Mouse (Mus musculus): Measurements from ENCODE around the gene Syce1.
A peak's percentile ranks its signal among the peaks of the same experiment; 100 is the strongest.

Gene Syce1

GRCm38 (mm10) chr7:140787406-140788052, at the start of gene Syce1:
Gene Syce1, minus strand, starts transcription at chr7:140787852.
- no peak for DNase-seq (ENCODE audit: low spot score)

DNA sequence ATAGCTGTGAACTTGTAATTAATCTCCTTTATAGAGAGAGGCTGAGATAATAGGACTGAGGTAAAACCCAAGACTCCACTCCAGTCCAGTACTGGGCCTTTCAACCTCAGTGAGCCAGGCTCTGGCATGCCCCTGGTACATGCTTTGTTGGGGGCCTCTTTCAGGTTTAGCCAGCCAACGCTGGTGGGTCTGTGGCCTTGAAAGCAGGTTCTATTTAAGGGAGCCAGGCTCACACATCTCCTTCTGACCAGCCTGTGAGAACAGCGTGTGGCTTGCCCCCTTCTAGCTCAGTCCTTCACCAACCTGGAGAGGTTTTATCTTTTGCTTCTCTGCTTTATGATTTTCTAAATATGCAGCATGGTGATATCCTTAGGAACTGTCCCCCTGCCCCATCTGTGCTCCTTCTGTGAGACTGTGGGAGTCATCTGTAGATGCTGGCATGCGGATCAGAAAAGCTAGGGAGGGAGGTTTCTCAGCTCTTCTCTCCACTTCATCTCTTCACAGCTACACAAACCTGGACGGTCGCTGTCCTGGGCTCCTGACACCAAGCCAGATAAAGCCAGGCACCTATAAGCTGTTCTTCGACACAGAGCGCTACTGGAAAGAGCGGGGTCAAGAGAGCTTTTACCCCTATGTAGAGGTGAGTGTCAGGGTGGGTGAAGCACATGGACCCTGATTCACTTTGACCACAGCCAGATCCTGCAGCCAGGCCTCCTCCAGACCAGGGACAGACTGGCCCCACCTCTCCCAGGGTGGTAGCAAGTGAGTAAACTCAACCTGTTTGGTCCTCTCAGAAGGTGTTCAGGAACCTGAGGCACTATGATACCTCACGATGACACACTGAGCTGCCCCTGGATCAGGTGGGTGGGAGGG, 48.8 kb upstream of the Syce1 start:
- no peak for DNase-seq (ENCODE audit: low spot score)

DNA sequence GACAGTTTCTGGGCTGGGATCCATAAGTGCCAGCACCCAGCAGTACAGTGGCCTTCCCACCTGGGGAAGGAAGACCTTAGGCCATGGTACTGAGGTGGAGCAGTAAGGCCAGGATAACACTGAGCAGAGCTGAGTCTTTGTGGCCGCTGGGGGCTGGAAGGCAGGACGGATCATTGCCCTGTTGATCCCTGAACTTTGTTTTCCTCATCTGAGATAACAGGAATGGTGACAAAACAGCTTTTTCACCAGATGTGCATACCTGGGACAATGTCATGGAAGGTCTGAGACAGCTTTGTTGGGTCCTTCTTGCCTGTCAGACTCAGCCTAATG, 48.1 kb upstream of the Syce1 start:
- DNase-seq (ENCODE audit: low spot score), result no peak

GRCm38 (mm10) chr7:140834968-140835757, 47.5 kb upstream of the Syce1 start, which contains the start of gene Urah:
Gene Urah, plus strand, starts transcription at chr7:140835018.
- DNase-seq (ENCODE audit: low spot score), result no peak

DNA sequence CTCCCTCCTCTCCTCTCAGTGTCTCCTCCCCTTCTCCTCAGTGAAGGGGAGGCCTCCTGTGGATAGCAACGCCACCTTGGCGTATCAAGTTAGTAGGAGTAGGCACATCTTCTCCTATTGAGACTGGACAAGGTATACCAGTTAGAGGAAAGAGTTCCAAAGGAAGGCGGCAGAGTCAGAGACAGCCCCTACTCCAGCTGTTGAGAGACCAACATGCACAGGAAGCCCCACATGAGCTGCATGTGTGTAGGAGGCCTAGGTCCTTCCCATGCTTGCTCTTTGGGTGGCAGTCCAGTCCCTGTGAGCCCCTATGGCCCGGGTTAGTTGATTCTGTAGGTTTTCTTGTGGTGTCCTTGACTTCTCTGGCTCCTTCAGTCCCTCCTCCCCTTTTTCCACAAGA, 45.7 kb upstream of the Syce1 start:
- no peak for DNase-seq (ENCODE audit: low spot score)

DNA sequence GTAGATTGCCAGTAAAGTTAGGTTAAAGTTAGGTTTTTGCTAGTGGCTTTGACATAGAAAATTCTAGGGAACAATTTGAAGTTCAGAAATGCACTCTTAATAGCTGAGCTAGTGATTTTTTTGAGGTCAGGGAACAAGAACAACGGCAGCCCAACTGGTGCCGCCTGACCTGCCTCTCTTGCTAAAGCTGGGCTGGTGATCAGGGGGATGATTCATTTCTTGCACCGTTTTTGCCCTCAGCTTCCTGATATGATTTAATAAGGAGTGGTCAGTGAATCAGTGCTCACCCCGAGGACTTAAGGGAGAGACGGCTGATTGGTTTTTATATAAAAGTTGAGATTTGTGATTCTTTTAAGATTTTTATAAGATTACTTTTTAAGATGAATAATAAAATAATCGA, 43.8 kb upstream of the Syce1 start:
- no peak for DNase-seq (ENCODE audit: low spot score)

- DNase-seq (ENCODE audit: low spot score), result no peak
Measured at GRCm38 (mm10) chr7:140828171-140828881, 40.7 kb upstream of the Syce1 start.

GRCm38 (mm10) chr7:140822731-140823130, 35.1 kb upstream of the Syce1 start:
- no peak for DNase-seq (ENCODE audit: low spot score)

DNA sequence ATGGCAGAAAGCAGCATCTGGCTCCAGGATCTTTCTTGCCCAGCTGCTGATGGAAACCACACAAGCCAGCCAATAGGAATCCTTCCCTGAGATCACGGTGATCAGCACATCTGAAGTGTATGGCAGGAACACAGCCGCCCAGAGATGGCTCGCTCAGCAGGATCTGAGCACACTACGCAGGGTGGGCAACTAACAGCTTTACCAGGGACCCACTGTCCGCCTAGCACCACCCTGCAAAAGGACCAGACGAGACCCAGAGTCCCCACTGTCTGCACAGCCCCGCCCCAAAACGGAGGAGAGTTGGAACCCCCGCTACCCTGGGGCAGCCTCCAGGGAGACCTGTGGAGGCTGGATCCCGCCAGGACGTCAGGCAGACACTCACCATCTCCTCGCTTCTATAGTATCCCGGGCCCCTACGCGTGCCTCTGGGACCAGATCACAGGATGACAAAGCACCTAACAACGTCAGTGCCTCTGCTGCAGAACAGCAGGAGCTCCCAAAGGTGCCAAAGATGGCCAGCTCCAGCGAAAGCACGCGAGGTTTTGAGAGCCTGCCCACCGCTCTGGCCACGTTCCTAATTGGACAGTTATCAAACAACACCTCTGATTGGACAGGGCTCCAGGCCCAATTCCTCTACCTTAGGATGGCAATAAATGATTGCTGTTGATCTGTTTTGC, 34.1 kb upstream of the Syce1 start, which contains the start of gene Zfp941:
Zfp941 (minus strand) TSS at position 526 of the 677 bp plus-strand sequence.
- DNase-seq (ENCODE audit: low spot score), result no peak

- no peak for DNase-seq (ENCODE audit: low spot score)
Measured at GRCm38 (mm10) chr7:140821305-140821652, 33.6 kb upstream of the Syce1 start.

GRCm38 (mm10) chr7:140820173-140820572, 32.5 kb upstream of the Syce1 start:
- DNase-seq (ENCODE audit: low spot score), result no peak

DNA sequence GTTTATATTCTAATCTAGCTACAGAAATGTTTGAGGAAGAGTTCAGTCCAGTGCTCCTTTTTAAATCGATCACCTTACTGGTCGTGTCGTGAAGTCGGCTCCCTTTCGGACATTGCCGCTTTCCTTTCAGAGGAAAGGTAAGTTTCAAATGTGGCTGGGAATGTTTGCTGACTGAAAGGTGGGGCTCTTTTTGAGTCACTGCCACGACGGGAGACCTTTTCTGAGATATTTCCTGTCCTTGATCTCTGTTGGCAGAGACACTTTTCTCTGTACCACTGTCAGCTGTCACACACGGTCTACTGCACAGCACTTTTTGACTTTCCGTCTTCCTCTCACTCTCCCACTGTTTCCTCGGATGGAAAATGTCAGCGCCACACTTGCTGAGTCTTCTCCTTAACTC, 25.2 kb upstream of the Syce1 start:
- DNase-seq (ENCODE audit: low spot score), result no peak

- no peak for DNase-seq (ENCODE audit: low spot score)
Measured at GRCm38 (mm10) chr7:140811714-140812113, 24.1 kb upstream of the Syce1 start.

GRCm38 (mm10) chr7:140810496-140810895, 22.8 kb upstream of the Syce1 start:
- DNase-seq (ENCODE audit: low spot score), result no peak

DNA sequence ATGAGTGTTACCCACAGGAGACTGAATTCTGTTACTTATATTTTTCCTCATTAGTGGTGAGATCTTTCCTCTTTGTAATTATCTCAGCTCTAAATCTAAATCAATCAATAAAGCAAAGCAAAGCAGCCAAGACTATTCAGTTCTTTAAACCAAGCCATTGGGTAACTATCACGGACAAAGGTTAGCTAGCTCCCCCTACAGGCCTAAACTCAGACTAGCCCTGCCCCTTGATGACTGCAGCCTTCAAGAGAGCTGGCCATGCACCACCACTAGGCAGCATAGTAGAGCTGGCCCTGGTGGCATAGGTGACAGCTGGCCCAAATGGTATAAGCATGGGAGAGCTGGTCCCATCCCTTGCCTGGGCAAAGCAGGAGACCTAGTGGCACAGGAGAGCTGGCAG, 18.1 kb upstream of the Syce1 start:
- DNase-seq (ENCODE audit: low spot score), result peak; percentile 33

- no peak for DNase-seq (ENCODE audit: low spot score)
Measured at GRCm38 (mm10) chr7:140802629-140803028, 15.0 kb upstream of the Syce1 start.

DNA sequence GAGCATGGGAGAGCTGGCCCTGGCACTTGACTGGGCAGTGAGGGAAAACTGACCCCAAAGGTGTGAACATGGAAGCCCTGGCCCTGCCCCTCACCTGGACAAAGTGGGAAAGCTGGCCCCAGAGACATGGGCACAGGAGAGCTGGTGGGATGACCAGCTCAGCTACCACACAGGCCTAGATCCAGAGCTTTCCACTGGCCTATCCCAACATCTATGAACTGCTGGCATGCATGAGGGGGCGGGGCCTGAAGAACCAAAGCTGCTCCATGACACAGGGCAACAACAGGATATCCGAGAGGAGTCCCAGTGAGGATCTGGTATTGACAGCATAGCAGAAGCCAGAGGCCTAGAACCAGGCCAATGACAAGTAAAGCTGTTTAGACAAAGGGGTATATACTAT, 10.6 kb upstream of the Syce1 start:
- no peak for DNase-seq (ENCODE audit: low spot score)

DNA sequence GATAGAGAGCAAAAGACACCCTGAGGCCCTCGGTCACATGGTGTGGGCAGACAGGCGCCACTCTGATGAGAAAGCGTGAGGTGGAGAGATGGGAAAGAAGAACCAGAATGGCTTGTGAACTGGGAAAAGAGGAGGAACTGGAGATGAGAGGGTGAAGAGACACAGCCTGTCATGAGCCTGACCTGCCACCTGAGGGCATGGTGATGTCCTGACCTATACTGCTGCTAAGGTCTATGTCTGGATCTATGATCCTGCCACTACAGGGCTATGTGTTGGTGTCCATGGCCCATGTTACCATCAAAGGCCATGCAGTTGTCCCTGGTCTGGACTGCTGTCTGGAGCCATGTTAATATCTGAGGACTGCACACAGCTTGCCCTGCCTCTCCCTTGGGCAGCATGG, 10.0 kb upstream of the Syce1 start:
- no peak for DNase-seq (ENCODE audit: low spot score)

GRCm38 (mm10) chr7:140793541-140793940, 5.9 kb upstream of the Syce1 start:
- DNase-seq (ENCODE audit: low spot score), result no peak

DNA sequence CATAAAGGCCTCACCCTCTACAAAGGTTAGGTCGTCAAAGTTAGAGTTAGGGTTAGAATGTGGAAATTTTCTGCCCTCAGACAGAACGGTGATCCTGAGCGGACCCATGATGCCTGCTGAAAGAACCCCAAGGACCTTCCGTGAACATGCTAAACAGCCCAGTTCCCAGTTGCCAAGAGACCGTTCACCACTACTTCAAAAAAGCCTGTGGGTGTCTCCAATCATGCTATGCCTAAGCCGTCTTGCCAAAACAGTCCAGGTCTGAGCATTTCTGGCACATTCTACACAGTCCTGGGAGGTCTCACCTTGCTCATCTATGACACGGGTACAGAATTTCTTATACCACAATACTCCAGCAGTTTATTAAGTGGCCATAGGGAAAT, 392 bp upstream of the Syce1 start:
- no peak for DNase-seq (ENCODE audit: low spot score)

- DNase-seq (ENCODE audit: low spot score), result no peak
Measured at GRCm38 (mm10) chr7:140780548-140780947, 7.1 kb downstream of the Syce1 start.
